Mouse (Mus musculus) midbrain, embryonic 16.5 days (tissue): ENCODE results near the gene Zbtb48. TPM values are rescaled to one million over a fixed set of nuclear protein-coding genes. Genes with fewer than 3 reads are reported as not detected.

Experiments
- ATAC-seq: fragments of 200-750 bp; cut with Nextera tagmentation; 2 replicates; pipeline ENCODE4 v1.8.0; 2017; ENCODE audit warnings: moderate TSS enrichment
- H3K27ac ChIP-seq: fragments of 300-500 bp; sonication (generic); 2 replicates; pipeline ENCODE4 v1.5.1; 2014; ENCODE audit warnings: mild to moderate bottlenecking, low read length, mixed read lengths
- H3K27me3 ChIP-seq: fragments of 300-500 bp; sonication (generic); 2 replicates; pipeline ENCODE4 v1.6.1; 2014; ENCODE audit warnings: low read depth, low read length, mixed read lengths; ENCODE audit not compliant: control insufficient read depth, insufficient read depth
- H3K36me3 ChIP-seq: fragments of 300-500 bp; sonication (generic); 2 replicates; pipeline ENCODE4 v1.6.1; 2014; ENCODE audit warnings: mild to moderate bottlenecking, low read length, moderate library complexity, mixed read lengths; ENCODE audit not compliant: control insufficient read depth, insufficient read depth
- H3K4me1 ChIP-seq: fragments of 300-500 bp; sonication (generic); 2 replicates; pipeline ENCODE4 v1.6.1; 2014; ENCODE audit warnings: mild to moderate bottlenecking, low read length, mixed read lengths; ENCODE audit not compliant: control insufficient read depth, insufficient read depth
- H3K4me2 ChIP-seq: fragments of 300-500 bp; sonication (generic); 2 replicates; pipeline ENCODE4 v1.6.1; 2014; ENCODE audit warnings: mild to moderate bottlenecking, low read length, mixed read lengths
- H3K4me3 ChIP-seq: fragments of 300-500 bp; sonication (generic); 2 replicates; pipeline ENCODE4 v1.5.1; 2014; ENCODE audit warnings: low read depth, mild to moderate bottlenecking, low read length, moderate library complexity, mixed read lengths
- H3K9ac ChIP-seq: fragments of 300-500 bp; sonication (generic); 2 replicates; pipeline ENCODE4 v1.6.1; 2014; ENCODE audit warnings: low read depth, low read length, mixed read lengths
- H3K9me3 ChIP-seq: fragments of 300-500 bp; sonication (generic); replicated peaks from 2 replicates; pipeline ENCODE4 v1.6.1; 2014; ENCODE audit warnings: mild to moderate bottlenecking, low read length, mixed read lengths; ENCODE audit not compliant: control insufficient read depth, poor library complexity, severe bottlenecking
- WGBS: fragments of 180-500 bp; shearing (Covaris S2); extraction: QIAGEN DNeasy Blood & Tissue Kit; methylation state at CpG from one replicate; pipeline ENCODE4 v1.1.7; 2014; 5-methylcytosine and 5-hydroxymethylcytosine counted together
- polyA plus RNA-seq: library from polyadenylated mRNA; unstranded; fragments of >200 nt; fragmentation: Nextera tagmentation; extraction: Ambion mirVana; gene quantifications from 2 replicates; pipeline ENCODE4 v1.2.1, GENCODE M21; 2015

The Zbtb48 gene
- polyA plus RNA-seq, 1 experiment from 2014 or later: 19.3 TPM

GRCm38 (mm10) chr4:151980699-151981098, 46.8 kb downstream of the Zbtb48 start:
- no peaks in the 10 kb centered on the region for H3K4me1 ChIP-seq
- H3K9ac ChIP-seq: no peak overlapping the region
- H3K27me3 ChIP-seq: no peaks in the 10 kb centered on the region
- no peak overlapping the region for H3K4me3 ChIP-seq
- no peak for ATAC-seq
- no peak overlapping the region for H3K27ac ChIP-seq
- 84% methylated on average over 8 of the region's 8 CpGs for WGBS
- H3K36me3 ChIP-seq: peaks cover 12% of the 10 kb centered on the region
- no peaks in the 10 kb centered on the region for H3K9me3 ChIP-seq
- H3K4me2 ChIP-seq: no peak overlapping the region

GRCm38 (mm10) chr4:151977748-151978147, 49.7 kb downstream of the Zbtb48 start:
- peak overlapping the region; percentile 42; the same call in 1 of the 2 replicates for H3K27ac ChIP-seq
- H3K27me3 ChIP-seq: no peaks in the 10 kb centered on the region
- H3K4me1 ChIP-seq: no peaks in the 10 kb centered on the region
- no peak overlapping the region for H3K4me2 ChIP-seq
- no peak overlapping the region for H3K4me3 ChIP-seq
- 0 out of 2 replicates have a peak overlapping the region, but pooled peaks have one; percentile 14 for H3K9ac ChIP-seq
- no peaks in the 10 kb centered on the region for H3K9me3 ChIP-seq
- H3K36me3 ChIP-seq: peaks cover 30% of the 10 kb centered on the region
- 46% methylated on average over 10 of the region's 10 CpGs for WGBS
- peak; percentile 8; the same call in 1 of the 2 replicates for ATAC-seq

GRCm38 (mm10) chr4:151975441-151975840, 52.0 kb downstream of the Zbtb48 start:
- no peaks in the 10 kb centered on the region for H3K9me3 ChIP-seq
- no peaks in the 10 kb centered on the region for H3K27me3 ChIP-seq
- H3K36me3 ChIP-seq: peaks cover 29% of the 10 kb centered on the region
- no peak overlapping the region for H3K9ac ChIP-seq
- ATAC-seq: no peak
- no peaks in the 10 kb centered on the region for H3K4me1 ChIP-seq
- H3K4me2 ChIP-seq: no peak overlapping the region
- WGBS: 92% methylated on average over 3 of the region's 3 CpGs
- H3K4me3 ChIP-seq: no peak overlapping the region
- no peak overlapping the region for H3K27ac ChIP-seq

GRCm38 (mm10) chr4:151972221-151972967, 55.1 kb downstream of the Zbtb48 start:
- Histone ChIP-seq H3K36me3 (peaks cover 25% of the 10 kb centered on the region), H3K27ac (no peak overlapping the region), H3K9me3 (no peaks in the 10 kb centered on the region), H3K4me2 (no peak overlapping the region), H3K27me3 (no peaks in the 10 kb centered on the region), H3K4me1 (no peaks in the 10 kb centered on the region), H3K4me3 (no peak overlapping the region), H3K9ac (no peak overlapping the region)
- no peak for ATAC-seq
- 71% methylated on average over 10 of the region's 10 CpGs for WGBS

Other genes with a start within 250 kb of the Zbtb48 start
- gene Camta1, start 165.8 kb downstream of the Zbtb48 start, polyA plus RNA-seq: 155 and 159 TPM in 2 replicates
- 81.3 and 81.6 TPM in 2 replicates for gene Dnajc11, start 94.0 kb downstream of the Zbtb48 start, polyA plus RNA-seq
- gene Thap3, start 38.7 kb downstream of the Zbtb48 start, polyA plus RNA-seq: 30.9 and 33.9 TPM in 2 replicates
- 21.2 and 24.4 TPM in 2 replicates for gene Phf13, start 31.4 kb downstream of the Zbtb48 start, polyA plus RNA-seq
- 3.0 and 3.4 TPM in 2 replicates for gene Klhl21, start 18.9 kb downstream of the Zbtb48 start, polyA plus RNA-seq
- gene Tas1r1, start 10.9 kb upstream of the Zbtb48 start, polyA plus RNA-seq: 2.1 and 2.4 TPM in 2 replicates
- 22.8 and 24.0 TPM in 2 replicates for gene Nol9, start 11.7 kb upstream of the Zbtb48 start, polyA plus RNA-seq
- gene Plekhg5, start 44.8 kb upstream of the Zbtb48 start, polyA plus RNA-seq: 11.8 and 13.1 TPM in 2 replicates
- gene Tnfrsf25, start 88.3 kb upstream of the Zbtb48 start, polyA plus RNA-seq: 0.37 and 0.83 TPM in 2 replicates
- gene Espn, start 124.7 kb upstream of the Zbtb48 start, polyA plus RNA-seq: 0.14 and 0.25 TPM in 2 replicates
- not detected in 2 replicates for gene Hes2, start 131.2 kb upstream of the Zbtb48 start, polyA plus RNA-seq
- 437 and 480 TPM in 2 replicates for gene Acot7, start 150.5 kb upstream of the Zbtb48 start, polyA plus RNA-seq
- 13.8 and 16.2 TPM in 2 replicates for gene Gpr153, start 246.6 kb upstream of the Zbtb48 start, polyA plus RNA-seq